Mouse (Mus musculus) hindbrain, embryonic 10.5 days (tissue): ENCODE results near the gene Gm10570. TPM values are rescaled to one million over a fixed set of nuclear protein-coding genes. Genes with fewer than 3 reads are reported as not detected.
A peak's percentile ranks its signal among the peaks of the same experiment; 100 is the strongest.

Experiments
- DNase-seq: peaks from one replicate; pipeline ENCODE4 v3.0.0-alpha.2; 2017; ENCODE audit warnings: low spot score
- H3K27ac ChIP-seq: fragments of 300-500 bp; sonication (generic); 2 replicates; pipeline ENCODE4 v1.5.1; 2016; ENCODE audit warnings: mild to moderate bottlenecking, moderate library complexity
- H3K27me3 ChIP-seq: fragments of 300-500 bp; sonication (generic); 2 replicates; pipeline ENCODE4 v1.6.1; 2016; ENCODE audit warnings: mild to moderate bottlenecking; ENCODE audit not compliant: poor library complexity, insufficient read depth, severe bottlenecking
- H3K36me3 ChIP-seq: fragments of 300-500 bp; sonication (generic); 2 replicates; pipeline ENCODE4 v1.6.1; 2016; ENCODE audit warnings: mild to moderate bottlenecking, moderate library complexity
- H3K4me1 ChIP-seq: fragments of 300-500 bp; sonication (generic); replicated peaks from 2 replicates; pipeline ENCODE4 v1.6.1; 2016; ENCODE audit warnings: mild to moderate bottlenecking
- H3K4me3 ChIP-seq: fragments of 300-500 bp; sonication (generic); 2 replicates; pipeline ENCODE4 v1.5.1; 2016; ENCODE audit warnings: mild to moderate bottlenecking, moderate library complexity
- H3K9me3 ChIP-seq: fragments of 300-500 bp; sonication (generic); 2 replicates; pipeline ENCODE4 v1.6.1; 2016; ENCODE audit warnings: mild to moderate bottlenecking, moderate library complexity
- WGBS: fragments of 180-500 bp; shearing (Covaris S2); methylation state at CpG from one replicate; pipeline ENCODE4 v1.1.7; 2016; 5-methylcytosine and 5-hydroxymethylcytosine counted together
- polyA plus RNA-seq: library from polyadenylated mRNA; unstranded; fragments of >200 nt; fragmentation: Nextera tagmentation; extraction: Ambion mirVana; gene quantifications from 2 replicates; pipeline ENCODE4 v1.2.1, GENCODE M21; 2016

Gene Gm10570
- polyA plus RNA-seq, 1 experiment from 2014 or later, result not detected

DNA sequence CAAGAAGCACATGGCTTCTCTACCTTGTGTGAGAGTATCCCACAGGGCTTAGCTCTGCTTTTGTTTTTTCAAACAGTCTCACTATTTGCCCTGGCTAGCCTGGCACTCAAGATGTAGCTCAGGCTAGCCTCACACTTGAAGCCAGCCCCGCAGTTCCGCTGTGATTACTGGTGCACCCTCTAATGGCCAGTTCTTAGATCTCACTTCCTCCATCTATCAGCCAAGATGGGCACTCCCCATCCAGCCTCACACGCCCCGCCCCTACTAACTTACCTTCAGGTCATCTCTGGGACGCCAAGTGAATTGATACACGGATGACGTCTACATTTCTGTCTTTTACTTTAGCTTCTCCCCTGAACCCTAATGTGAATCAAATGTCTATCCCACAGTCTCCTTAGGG lies 11.1 kb upstream of the Gm10570 start:
- Histone ChIP-seq H3K36me3 (peaks cover 92% of the 10 kb centered on the region), H3K4me1 (peaks cover 12% of the 10 kb centered on the region), H3K27me3 (no peaks in the 10 kb centered on the region), H3K9me3 (no peaks in the 10 kb centered on the region), H3K4me3 (no peak overlapping the region), H3K27ac (no peak overlapping the region)
- no peak for DNase-seq
- WGBS, result 83% methylated on average over 7 of the region's 7 CpGs

DNA sequence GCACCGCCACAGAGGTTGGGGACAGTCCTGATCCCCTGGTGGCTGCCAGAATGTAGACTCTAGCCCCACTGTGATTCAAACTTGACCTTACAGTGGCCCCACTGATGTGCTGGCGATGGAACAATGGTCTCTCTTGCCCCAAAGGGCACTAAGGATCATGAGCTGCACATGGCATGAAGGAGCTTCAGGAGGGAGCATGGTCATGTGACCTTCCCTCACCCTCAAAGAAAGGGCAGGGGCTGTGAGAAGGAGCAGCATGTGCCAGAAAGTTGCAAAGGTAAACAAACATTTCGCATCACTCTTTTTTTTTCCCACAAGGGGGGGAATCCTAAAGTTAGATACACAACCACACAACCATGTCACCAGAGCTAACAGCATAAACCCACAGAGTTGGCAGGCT lies 9.6 kb upstream of the Gm10570 start:
- H3K4me1 ChIP-seq, result peaks cover 12% of the 10 kb centered on the region
- no peak for DNase-seq
- 59% methylated on average over 3 of the region's 3 CpGs for WGBS
- no peaks in the 10 kb centered on the region for H3K9me3 ChIP-seq
- no peak overlapping the region for H3K4me3 ChIP-seq
- no peak overlapping the region for H3K27ac ChIP-seq
- H3K27me3 ChIP-seq, result no peaks in the 10 kb centered on the region
- peaks cover 88% of the 10 kb centered on the region for H3K36me3 ChIP-seq

DNA sequence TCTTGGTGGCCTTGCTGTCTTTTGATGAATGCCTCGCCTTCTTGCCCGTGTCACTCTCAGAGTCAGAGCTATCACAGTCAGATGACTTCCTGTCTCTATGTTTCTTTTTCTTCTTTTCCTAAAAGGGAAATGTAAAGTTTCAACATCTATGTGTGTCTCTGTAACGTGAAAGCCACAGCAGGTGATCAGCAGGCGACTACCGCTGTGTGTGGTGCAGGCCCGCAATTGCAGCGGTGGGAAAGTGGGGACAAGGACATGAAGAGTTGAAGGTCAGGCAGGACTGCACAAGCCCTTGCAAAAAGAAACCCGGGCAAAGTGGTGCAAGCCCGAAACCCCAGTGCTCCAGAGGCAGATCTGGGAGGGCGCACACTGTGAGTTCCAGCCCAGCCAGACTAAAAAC lies 8.2 kb upstream of the Gm10570 start:
- no peak overlapping the region for H3K4me3 ChIP-seq
- H3K27ac ChIP-seq, result no peak overlapping the region
- WGBS, result 82% methylated on average over 10 of the region's 10 CpGs
- no peaks in the 10 kb centered on the region for H3K9me3 ChIP-seq
- peaks cover 7% of the 10 kb centered on the region; the same call in 1 of the 2 replicates for H3K27me3 ChIP-seq
- H3K4me1 ChIP-seq, result peaks cover 12% of the 10 kb centered on the region
- DNase-seq, result no peak
- H3K36me3 ChIP-seq, result peaks cover 74% of the 10 kb centered on the region

DNA sequence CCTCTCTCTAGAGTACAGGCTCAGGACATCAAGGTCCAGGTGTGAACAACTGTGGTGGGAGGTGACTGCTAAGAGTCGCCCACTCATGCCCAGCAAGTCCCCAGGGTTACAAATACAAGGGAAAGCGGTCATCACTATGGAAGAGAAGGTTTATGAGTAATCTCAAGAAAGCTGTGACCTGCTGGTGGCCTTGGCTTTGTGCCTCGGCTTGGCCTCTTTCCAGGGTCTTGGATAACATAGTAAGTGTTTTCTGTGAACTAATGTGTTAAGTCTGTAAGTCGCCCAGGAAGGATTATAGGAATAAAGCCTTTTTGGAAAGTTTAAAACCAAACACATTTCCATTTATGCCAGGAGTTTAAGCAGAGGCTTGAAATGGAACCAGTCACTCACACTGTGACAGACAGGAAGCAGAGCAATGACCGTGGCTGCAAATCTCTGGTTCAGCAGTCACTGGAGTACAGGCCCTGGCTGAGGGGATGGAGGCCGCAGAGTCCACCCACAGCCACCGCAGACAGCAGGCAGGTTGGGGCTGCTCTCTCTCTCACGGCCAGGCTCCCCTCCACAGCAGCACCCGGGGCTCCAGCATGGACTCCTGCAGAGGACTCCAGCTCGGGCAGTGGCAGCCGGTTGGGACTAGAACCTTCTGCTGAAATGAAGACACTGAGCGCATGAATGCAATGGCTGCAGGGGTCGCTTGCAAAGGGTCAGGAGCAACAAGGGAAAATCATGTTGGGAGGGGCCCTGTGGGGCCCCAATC lies 7.5 kb upstream of the Gm10570 start:
- peak overlapping the region; percentile 13; the same call in 1 of the 2 replicates for H3K27ac ChIP-seq
- H3K9me3 ChIP-seq, result no peaks in the 10 kb centered on the region
- WGBS, result 84% methylated on average over 13 of the region's 13 CpGs
- no peak overlapping the region for H3K4me3 ChIP-seq
- DNase-seq, result no peak
- peaks cover 68% of the 10 kb centered on the region for H3K36me3 ChIP-seq
- peaks cover 12% of the 10 kb centered on the region for H3K4me1 ChIP-seq
- peaks cover 13% of the 10 kb centered on the region for H3K27me3 ChIP-seq

DNA sequence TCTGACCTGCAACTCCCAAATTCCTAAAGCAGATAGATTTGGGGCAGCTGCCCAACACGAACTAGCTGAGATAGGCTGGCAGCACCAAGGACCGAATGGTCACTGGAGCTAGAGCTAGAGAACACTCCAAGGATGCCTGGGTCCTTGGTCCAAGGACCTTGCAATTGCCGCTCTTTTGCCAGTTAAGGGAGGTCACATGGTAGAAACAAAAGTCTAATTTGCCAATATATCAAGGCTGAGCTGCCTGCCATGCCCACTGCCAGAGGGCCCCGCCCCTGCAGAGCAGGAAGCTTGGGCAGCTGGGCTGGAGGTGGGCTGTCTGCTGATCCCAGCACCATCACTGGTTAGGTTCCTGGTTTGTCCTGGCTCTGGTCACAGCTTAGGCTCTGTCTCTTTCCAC lies 5.1 kb upstream of the Gm10570 start:
- H3K36me3 ChIP-seq, result peaks cover 47% of the 10 kb centered on the region
- H3K27ac ChIP-seq, result no peak overlapping the region
- no peak overlapping the region for H3K4me3 ChIP-seq
- DNase-seq, result no peak
- H3K27me3 ChIP-seq, result peaks cover 37% of the 10 kb centered on the region
- H3K9me3 ChIP-seq, result no peaks in the 10 kb centered on the region
- 91% methylated on average over 4 of the region's 4 CpGs for whole genome bisulfite sequencing
- peaks cover 20% of the 10 kb centered on the region for H3K4me1 ChIP-seq

DNA sequence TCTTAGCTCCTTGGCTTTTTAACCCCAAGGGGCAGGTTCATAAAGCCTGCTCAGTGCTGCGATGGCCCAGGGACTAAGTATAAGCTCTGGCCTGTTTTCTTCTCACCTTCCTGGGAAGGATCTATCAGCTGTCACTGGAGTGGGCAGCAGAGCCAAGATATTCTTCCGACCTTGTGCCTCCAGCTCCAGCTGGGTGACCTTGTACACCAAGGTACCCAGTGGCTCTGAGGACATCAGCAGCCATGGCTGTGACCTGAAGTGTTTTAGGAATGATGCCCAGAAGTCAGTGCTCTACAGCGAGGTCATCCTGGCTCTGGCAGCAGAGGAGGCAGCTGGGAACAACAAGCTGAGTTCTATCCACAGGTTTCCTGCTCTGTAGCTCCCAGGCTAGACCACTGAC lies 4.1 kb upstream of the Gm10570 start:
- peaks cover 48% of the 10 kb centered on the region for H3K27me3 ChIP-seq
- H3K4me3 ChIP-seq, result no peak overlapping the region
- no peak for DNase-seq
- peaks cover 38% of the 10 kb centered on the region for H3K36me3 ChIP-seq
- WGBS, result 91% methylated on average over 3 of the region's 3 CpGs
- H3K4me1 ChIP-seq, result peaks cover 23% of the 10 kb centered on the region
- H3K9me3 ChIP-seq, result no peaks in the 10 kb centered on the region
- H3K27ac ChIP-seq, result no peak overlapping the region

DNA sequence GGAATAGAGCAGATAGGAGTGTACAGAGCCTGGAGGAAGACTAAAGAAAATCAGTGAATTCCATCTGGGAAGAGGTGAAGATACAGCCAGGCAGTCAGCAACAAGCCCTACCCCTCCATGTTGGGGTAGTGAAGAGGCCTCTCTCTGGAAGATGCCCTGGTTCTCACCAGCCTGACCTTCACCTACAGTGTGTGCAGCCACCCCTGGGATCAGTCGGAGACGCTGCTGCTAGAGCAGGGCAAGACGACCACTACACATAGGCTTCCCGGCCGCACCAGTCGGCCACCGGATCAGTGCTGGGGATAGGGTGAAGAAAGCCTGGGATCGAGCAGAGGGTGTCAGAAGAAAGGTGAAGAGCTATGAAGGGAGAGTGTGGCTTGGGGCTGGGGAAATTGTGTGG lies 780 bp upstream of the Gm10570 start:
- WGBS, result 40% methylated on average over 8 of the region's 8 CpGs
- H3K36me3 ChIP-seq, result peaks cover 8% of the 10 kb centered on the region

DNA sequence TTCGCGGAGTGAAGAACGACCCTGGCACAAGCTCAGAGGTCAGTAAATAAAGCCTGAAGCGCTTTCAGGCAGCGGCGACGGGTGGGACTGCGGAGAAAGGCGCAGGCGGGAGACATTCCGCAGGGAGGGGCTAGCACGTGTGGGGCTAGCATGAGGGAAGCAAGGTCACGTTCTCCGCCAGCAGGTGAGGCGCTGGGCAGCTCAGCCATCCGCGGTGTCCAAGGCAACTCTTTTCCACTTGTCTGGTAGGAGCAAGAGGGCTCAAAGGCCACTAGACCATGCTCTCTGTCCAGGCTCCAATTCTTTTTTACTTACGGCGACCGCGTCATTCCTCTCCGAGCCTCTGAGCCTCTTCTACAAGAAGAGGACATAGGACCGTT lies 633 bp downstream of the Gm10570 start:
- WGBS, result under 1% methylated on average over 23 of the region's 23 CpGs
- Histone ChIP-seq H3K4me3 (peak overlapping the region; percentile 62), H3K4me1 (peaks cover 39% of the 10 kb centered on the region), H3K27me3 (peaks cover 87% of the 10 kb centered on the region), H3K36me3 (no peaks in the 10 kb centered on the region), H3K9me3 (no peaks in the 10 kb centered on the region), H3K27ac (peak overlapping the region; percentile 75; the same call in 1 of the 2 replicates)
- peak; percentile 72 for DNase-seq

More for the DNA sequence above, 780 bp upstream of the Gm10570 start:
- peak overlapping the region; percentile 62 for H3K4me3 ChIP-seq
- no peaks in the 10 kb centered on the region for H3K9me3 ChIP-seq
- H3K4me1 ChIP-seq, result peaks cover 37% of the 10 kb centered on the region
- H3K27ac ChIP-seq, result peak overlapping the region; percentile 75; the same call in 1 of the 2 replicates
- H3K27me3 ChIP-seq, result peaks cover 80% of the 10 kb centered on the region
- no peak for DNase-seq

DNA sequence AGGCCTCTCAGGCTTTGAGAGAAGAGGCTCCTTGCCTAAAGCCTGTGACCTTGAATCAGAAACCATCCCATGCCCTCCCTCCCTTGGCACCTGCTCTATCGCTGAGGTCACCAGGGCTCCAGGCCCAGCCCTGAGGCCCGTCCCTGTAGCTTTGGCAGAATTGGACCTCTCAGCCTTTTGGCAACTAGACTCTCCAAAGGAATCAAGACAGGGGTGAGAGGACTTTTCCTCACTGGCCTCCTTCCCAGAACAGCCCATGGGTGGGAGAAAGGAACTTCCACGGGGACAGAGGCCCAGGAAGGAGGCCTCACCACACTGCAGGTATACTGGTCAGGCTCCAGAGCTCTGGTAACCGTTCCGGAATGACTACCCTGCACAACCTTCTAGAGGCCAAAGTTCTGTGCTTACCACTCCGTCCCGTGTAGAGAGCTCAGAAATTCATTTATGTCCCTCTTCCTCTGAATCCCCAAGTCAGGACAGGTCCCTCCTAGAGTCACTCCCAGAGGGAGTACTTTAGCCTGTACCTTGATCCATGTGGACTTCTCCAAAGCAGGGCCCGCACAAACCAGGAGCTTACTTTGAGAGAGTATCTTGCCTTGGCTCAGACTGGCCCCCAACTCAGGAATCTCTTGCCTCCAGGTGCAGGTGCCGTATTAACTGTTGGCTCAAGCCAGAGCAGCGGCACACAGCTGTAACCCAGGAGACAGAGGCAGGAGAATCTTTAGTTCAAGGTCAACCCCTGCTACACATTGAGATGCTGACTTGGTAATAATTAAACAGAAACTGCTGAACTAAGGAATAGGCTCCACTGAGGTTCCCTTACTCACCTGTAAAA lies 1.5 kb downstream of the Gm10570 start:
- Histone ChIP-seq H3K4me1 (peaks cover 43% of the 10 kb centered on the region), H3K4me3 (peak overlapping the region; percentile 62; the same call in 1 of the 2 replicates), H3K9me3 (no peaks in the 10 kb centered on the region), H3K27ac (no peak overlapping the region), H3K27me3 (peaks cover 85% of the 10 kb centered on the region), H3K36me3 (no peaks in the 10 kb centered on the region)
- WGBS, result 75% methylated on average over 10 of the region's 10 CpGs
- no peak for DNase-seq

DNA sequence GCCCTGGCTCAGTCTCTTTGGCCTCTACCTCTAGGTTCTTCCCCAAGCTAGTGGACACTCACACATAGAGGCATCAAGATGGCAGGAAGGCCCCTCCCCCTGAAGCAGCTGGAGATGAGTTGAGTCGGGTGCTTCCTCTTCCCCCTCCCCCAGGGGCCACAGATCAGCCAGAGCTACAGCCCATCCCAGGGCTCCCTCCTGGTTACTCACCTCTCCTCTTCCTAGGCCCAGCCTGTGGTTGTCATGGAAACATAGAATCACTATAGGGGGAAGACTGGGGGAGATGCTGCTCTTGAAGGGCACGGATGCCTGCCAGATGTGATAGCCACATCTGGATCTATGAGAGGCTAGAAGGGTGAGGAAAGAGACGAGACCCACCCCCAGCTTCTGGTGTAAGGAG lies 3.7 kb downstream of the Gm10570 start:
- Histone ChIP-seq H3K36me3 (no peaks in the 10 kb centered on the region), H3K4me1 (peaks cover 43% of the 10 kb centered on the region), H3K27me3 (peaks cover 70% of the 10 kb centered on the region), H3K4me3 (no peak overlapping the region), H3K27ac (no peak overlapping the region), H3K9me3 (no peaks in the 10 kb centered on the region)
- DNase-seq, result no peak
- WGBS, result 23% methylated on average over 3 of the region's 3 CpGs

DNA sequence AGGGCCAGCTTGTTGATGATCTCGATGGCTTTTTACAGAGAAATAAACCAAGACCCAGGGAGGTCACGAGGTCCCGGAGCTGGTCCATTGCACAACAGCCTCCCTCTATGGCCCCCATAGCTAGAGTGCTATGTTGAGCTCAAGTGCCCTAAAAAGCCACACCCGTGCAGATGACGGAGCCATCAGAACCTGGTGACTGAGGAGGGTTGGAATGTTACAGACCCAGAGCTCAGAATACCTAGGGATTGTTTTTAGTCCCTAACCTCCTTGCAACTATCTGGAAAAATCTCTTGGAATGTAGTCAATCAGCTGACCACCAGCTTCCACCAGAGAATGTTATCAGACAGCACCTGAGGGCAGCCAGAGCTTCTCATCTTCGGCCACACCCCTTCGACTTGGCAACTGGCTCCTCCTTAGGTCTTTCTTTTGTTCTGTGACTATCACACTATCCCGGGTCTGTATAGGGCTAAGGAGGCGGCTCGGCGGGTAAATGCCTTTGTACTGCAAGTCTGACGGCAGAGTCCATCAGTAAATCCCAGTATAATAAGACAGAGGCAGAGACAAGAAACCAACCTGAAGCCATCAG lies 6.1 kb downstream of the Gm10570 start:
- DNase-seq, result no peak
- Histone ChIP-seq H3K27ac (0 out of 2 replicates have a peak overlapping the region, but pooled peaks have one; percentile 1), H3K36me3 (no peaks in the 10 kb centered on the region), H3K4me1 (peaks cover 31% of the 10 kb centered on the region), H3K4me3 (no peak overlapping the region), H3K9me3 (no peaks in the 10 kb centered on the region), H3K27me3 (peaks cover 46% of the 10 kb centered on the region)
- WGBS, result 52% methylated on average over 12 of the region's 12 CpGs

DNA sequence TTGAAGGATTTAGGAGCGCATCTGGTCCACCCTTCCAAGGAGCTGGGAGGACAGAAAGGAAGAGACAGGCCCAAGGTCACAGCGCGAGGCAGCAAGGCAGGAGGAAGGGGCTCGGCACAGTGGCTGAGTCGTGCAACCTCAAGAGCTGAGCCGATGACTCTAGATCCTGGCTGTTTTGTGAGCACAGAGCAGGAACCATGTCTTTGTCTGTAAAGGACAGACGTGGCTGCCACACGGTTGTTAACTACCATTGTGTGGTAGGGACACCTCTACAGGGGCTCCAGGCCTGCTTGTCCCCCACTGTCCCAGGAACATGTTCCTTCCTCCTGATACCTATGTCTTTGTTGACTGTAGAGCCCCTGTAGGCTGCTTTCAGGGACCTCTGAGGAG lies 8.8 kb downstream of the Gm10570 start:
- WGBS, result 65% methylated on average over 8 of the region's 8 CpGs

More for the DNA sequence above, 8.8 kb downstream of the Gm10570 start:
- Histone ChIP-seq H3K36me3 (no peaks in the 10 kb centered on the region), H3K4me3 (no peak overlapping the region), H3K4me1 (peaks cover 23% of the 10 kb centered on the region), H3K27ac (no peak overlapping the region), H3K27me3 (peaks cover 19% of the 10 kb centered on the region), H3K9me3 (no peaks in the 10 kb centered on the region)
- DNase-seq, result no peak
